Mouse (Mus musculus) heart, embryonic 12.5 days (tissue): ENCODE results near the gene Galnt10. TPM values are rescaled to one million over a fixed set of nuclear protein-coding genes. Genes with fewer than 3 reads are reported as not detected.

Experiments used
- ATAC-seq: fragments of 200-750 bp; cut with Nextera tagmentation; 2 replicates; pipeline ENCODE4 v1.8.0; 2017; ENCODE audit warnings: moderate TSS enrichment, moderate library complexity; ENCODE audit not compliant: insufficient number of reproducible peaks, low FRiP score
- H3K27ac ChIP-seq: fragments of 300-500 bp; sonication (generic); 2 replicates; pipeline ENCODE4 v1.5.1; 2016; ENCODE audit warnings: mild to moderate bottlenecking, moderate library complexity; ENCODE audit not compliant: poor library complexity, severe bottlenecking
- H3K27me3 ChIP-seq: fragments of 300-500 bp; sonication (generic); replicated peaks from 2 replicates; pipeline ENCODE4 v1.6.1; 2016; ENCODE audit warnings: mild to moderate bottlenecking, moderate library complexity
- H3K36me3 ChIP-seq: fragments of 300-500 bp; sonication (generic); 2 replicates; pipeline ENCODE4 v1.6.1; 2016; ENCODE audit warnings: mild to moderate bottlenecking, moderate library complexity
- H3K4me1 ChIP-seq: fragments of 300-500 bp; sonication (generic); replicated peaks from 2 replicates; pipeline ENCODE4 v1.6.1; 2016; ENCODE audit warnings: mild to moderate bottlenecking
- H3K4me2 ChIP-seq: fragments of 300-500 bp; sonication (generic); 2 replicates; pipeline ENCODE4 v1.6.1; 2016; ENCODE audit warnings: mild to moderate bottlenecking, moderate library complexity
- H3K4me3 ChIP-seq: fragments of 300-500 bp; sonication (generic); 2 replicates; pipeline ENCODE4 v1.5.1; 2016; ENCODE audit warnings: mild to moderate bottlenecking
- H3K9ac ChIP-seq: fragments of 300-500 bp; sonication (generic); 2 replicates; pipeline ENCODE4 v1.6.1; 2016; ENCODE audit warnings: mild to moderate bottlenecking, moderate library complexity
- H3K9me3 ChIP-seq: fragments of 300-500 bp; sonication (generic); replicated peaks from 2 replicates; pipeline ENCODE4 v1.6.1; 2016; ENCODE audit warnings: mild to moderate bottlenecking, moderate library complexity
- WGBS: fragments of 180-500 bp; shearing (Covaris S2); methylation state at CpG from one replicate; pipeline ENCODE4 v1.1.7; 2016; 5-methylcytosine and 5-hydroxymethylcytosine counted together
- polyA plus RNA-seq: library from polyadenylated mRNA; unstranded; fragments of >200 nt; fragmentation: Nextera tagmentation; extraction: Ambion mirVana; gene quantifications from 2 replicates; pipeline ENCODE4 v1.2.1, GENCODE M21; 2016

Galnt10 gene
- polyA plus RNA-seq, 1 experiment from 2014 or later = 15.9 TPM

DNA sequence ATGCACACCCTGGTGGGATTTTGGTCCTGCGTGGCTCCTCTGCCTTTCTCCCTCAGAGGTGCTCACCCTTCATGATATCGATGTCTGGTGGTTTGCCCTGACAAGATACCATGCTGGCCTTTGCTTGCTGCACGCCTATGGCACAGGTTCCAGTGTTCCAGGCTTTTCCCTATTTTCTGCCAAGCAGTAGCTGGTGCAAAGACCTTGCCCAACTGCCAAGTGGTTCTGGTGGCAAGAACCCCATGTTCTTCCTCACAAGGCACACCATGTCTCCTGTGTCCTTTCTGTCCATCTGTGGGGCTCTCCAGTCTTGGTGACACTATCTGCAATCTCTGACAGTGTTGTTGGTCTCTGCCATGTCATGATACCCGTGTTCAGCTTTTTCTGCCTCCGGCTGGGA lies 45.6 kb downstream of the Galnt10 start:
- 77% methylated on average over 5 of the region's 5 CpGs for WGBS
- no peaks in the 10 kb centered on the region for H3K36me3 ChIP-seq
- H3K4me3 ChIP-seq = no peak overlapping the region
- no peak for ATAC-seq
- H3K27ac ChIP-seq = no peak overlapping the region
- no peaks in the 10 kb centered on the region for H3K27me3 ChIP-seq
- H3K9ac ChIP-seq = no peak overlapping the region
- H3K4me1 ChIP-seq = peaks cover 29% of the 10 kb centered on the region
- H3K9me3 ChIP-seq = no peaks in the 10 kb centered on the region
- H3K4me2 ChIP-seq = no peak overlapping the region

DNA sequence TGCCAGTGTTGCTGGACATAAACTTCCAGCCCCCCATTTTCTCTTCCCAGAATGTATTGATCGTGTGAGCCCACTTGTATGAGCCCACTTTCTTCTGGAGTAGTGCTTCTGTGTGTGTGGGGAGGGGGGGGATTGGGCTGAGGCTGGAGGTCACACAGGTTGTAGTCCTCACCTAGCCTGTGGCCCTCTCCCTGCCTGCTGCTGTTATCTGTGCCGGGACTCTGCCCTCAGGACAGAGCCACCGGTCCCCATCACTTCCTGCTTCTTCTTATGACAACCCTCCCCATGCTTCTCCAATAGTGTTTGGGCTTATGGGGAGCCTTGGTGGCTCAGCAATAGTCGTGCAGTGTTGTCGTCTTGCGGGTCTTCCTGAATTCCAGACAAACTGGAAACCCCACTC lies 46.7 kb downstream of the Galnt10 start:
- H3K4me3 ChIP-seq = no peak overlapping the region
- ATAC-seq = no peak
- no peak overlapping the region for H3K9ac ChIP-seq
- WGBS = 68% methylated on average over 6 of the region's 6 CpGs
- H3K27ac ChIP-seq = no peak overlapping the region
- no peaks in the 10 kb centered on the region for H3K36me3 ChIP-seq
- no peaks in the 10 kb centered on the region for H3K9me3 ChIP-seq
- no peaks in the 10 kb centered on the region for H3K27me3 ChIP-seq
- no peak overlapping the region for H3K4me2 ChIP-seq
- H3K4me1 ChIP-seq = peaks cover 32% of the 10 kb centered on the region

DNA sequence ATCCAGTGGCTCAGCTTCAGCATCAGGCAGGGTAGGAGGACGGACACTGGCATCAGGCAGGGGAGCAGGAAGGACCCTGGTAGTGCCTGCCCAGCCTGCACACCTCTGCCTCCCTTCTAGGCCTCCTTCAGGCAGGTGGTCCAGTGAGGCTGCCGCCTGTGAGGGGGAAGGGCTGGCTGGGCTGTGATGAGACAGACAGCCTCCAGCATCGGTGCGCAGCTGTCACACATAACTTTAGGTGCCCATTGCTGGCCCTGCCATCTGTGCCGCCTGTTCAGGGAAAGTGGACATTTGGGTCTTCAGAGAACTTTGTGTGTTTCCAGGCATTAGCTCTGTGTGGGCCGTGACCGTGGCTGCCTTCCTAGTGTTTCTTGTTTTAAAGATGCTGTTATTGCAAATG lies 47.5 kb downstream of the Galnt10 start:
- WGBS = 83% methylated on average over 7 of the region's 7 CpGs
- Histone ChIP-seq H3K27me3 (no peaks in the 10 kb centered on the region), H3K4me1 (peaks cover 31% of the 10 kb centered on the region), H3K4me2 (no peak overlapping the region), H3K9me3 (no peaks in the 10 kb centered on the region), H3K4me3 (no peak overlapping the region), H3K36me3 (no peaks in the 10 kb centered on the region), H3K27ac (no peak overlapping the region), H3K9ac (no peak overlapping the region)
- no peak for ATAC-seq

DNA sequence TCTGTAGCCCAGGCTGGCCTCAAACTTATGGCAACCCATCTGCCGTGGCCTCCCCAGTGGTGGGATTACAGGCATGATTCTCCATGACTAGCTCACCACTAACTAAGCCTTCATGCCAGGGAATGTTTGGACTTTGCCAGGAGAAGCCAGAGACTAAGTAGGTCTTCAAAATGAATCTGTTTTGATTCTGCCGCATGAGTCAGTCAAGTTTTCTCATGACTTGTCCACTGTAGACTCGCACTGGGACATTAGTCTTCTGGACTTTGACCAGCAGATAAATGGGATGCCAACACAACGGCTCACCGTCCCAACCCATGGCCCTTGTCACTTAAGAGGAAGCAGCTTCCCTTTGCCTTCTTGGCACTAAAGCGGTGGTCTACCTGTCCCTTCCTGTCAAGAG lies 49.2 kb downstream of the Galnt10 start:
- Histone ChIP-seq H3K27me3 (no peaks in the 10 kb centered on the region), H3K27ac (no peak overlapping the region), H3K4me3 (no peak overlapping the region), H3K9me3 (no peaks in the 10 kb centered on the region), H3K9ac (no peak overlapping the region), H3K36me3 (no peaks in the 10 kb centered on the region), H3K4me1 (peaks cover 18% of the 10 kb centered on the region), H3K4me2 (no peak overlapping the region)
- no peak for ATAC-seq
- 93% methylated on average over 6 of the region's 6 CpGs for WGBS

DNA sequence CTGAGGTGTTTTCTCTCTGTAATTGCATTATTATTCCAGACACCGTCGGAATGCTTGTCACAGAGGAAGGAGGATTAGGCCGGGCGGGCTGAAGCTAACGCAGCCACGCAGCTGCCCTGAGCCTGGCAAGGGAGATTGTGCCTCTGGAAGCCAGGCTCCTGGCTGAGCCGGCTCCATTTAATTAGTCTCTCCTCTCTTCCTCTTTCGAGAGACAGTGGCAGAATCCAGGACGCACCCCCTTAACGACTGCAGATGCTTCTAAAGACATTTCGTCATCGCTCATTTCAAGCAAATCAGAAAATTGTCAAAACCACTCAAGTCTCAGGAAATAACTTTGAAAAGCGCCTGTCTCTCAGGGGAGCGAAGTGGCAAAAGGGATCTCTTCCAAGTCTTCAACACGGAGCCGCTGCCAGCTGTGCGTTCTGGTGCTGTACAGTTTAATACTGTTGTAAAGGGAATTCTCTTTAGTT lies 51.0 kb downstream of the Galnt10 start:
- Histone ChIP-seq H3K9ac (no peak overlapping the region), H3K27me3 (no peaks in the 10 kb centered on the region), H3K4me2 (no peak overlapping the region), H3K36me3 (no peaks in the 10 kb centered on the region), H3K4me1 (peaks cover 23% of the 10 kb centered on the region), H3K9me3 (no peaks in the 10 kb centered on the region), H3K27ac (no peak overlapping the region), H3K4me3 (no peak overlapping the region)
- no peak for ATAC-seq
- 58% methylated on average over 17 of the region's 17 CpGs for WGBS

DNA sequence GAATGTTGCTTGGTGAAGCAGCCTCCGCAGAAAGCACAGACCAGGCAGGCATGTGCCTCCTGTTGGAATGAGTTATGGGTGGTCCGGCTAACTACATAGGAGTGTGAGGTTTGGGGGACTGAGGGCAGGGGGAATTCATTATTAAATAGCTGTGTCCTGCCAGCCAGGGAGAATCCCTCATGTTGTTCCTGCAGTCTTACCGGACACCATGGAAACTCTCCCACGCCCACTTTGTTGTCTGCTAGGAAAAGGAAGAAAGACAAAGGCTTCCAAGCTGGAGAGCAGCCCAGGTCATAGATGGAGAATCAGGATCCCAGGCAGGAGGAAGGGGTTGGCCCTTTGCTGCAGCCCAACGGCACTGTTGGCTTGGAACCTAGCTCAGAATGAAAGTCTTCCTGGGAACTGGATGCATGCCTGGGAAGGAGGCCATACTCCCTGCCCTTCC lies 51.6 kb downstream of the Galnt10 start:
- H3K27me3 ChIP-seq = no peaks in the 10 kb centered on the region
- 0 out of 2 replicates have a peak, but pooled peaks have one; percentile 48 for ATAC-seq
- H3K27ac ChIP-seq = no peak overlapping the region
- H3K9ac ChIP-seq = no peak overlapping the region
- no peak overlapping the region for H3K4me3 ChIP-seq
- 63% methylated on average over 5 of the region's 5 CpGs for whole genome bisulfite sequencing
- no peak overlapping the region for H3K4me2 ChIP-seq
- H3K4me1 ChIP-seq = peaks cover 29% of the 10 kb centered on the region
- no peaks in the 10 kb centered on the region for H3K36me3 ChIP-seq
- no peaks in the 10 kb centered on the region for H3K9me3 ChIP-seq

- H3K27me3 ChIP-seq = no peaks in the 10 kb centered on the region
- H3K27ac ChIP-seq = no peak overlapping the region
- no peak overlapping the region for H3K9ac ChIP-seq
- no peak for ATAC-seq
- H3K36me3 ChIP-seq = peaks cover 4% of the 10 kb centered on the region
- H3K4me2 ChIP-seq = no peak overlapping the region
- H3K4me1 ChIP-seq = peaks cover 34% of the 10 kb centered on the region
- 91% methylated on average over 7 of the region's 7 CpGs for WGBS
- peaks cover 6% of the 10 kb centered on the region for H3K9me3 ChIP-seq
- H3K4me3 ChIP-seq = no peak overlapping the region
These were observed 54.9 kb downstream of the Galnt10 start for GRCm38 (mm10) chr11:57700114-57700513.

- Histone ChIP-seq H3K4me2 (no peak overlapping the region), H3K27ac (no peak overlapping the region), H3K36me3 (peaks cover 8% of the 10 kb centered on the region), H3K27me3 (no peaks in the 10 kb centered on the region), H3K9me3 (peaks cover 9% of the 10 kb centered on the region), H3K4me3 (no peak overlapping the region), H3K9ac (no peak overlapping the region), H3K4me1 (peaks cover 29% of the 10 kb centered on the region)
- ATAC-seq = no peak
- WGBS = 63% methylated on average over 11 of the region's 11 CpGs
These were observed 56.1 kb downstream of the Galnt10 start for GRCm38 (mm10) chr11:57701193-57701925.

- ATAC-seq = no peak
- Histone ChIP-seq H3K4me2 (no peak overlapping the region), H3K9ac (no peak overlapping the region), H3K4me3 (no peak overlapping the region), H3K27ac (no peak overlapping the region), H3K27me3 (no peaks in the 10 kb centered on the region), H3K4me1 (peaks cover 26% of the 10 kb centered on the region), H3K9me3 (peaks cover 10% of the 10 kb centered on the region), H3K36me3 (peaks cover 8% of the 10 kb centered on the region)
- 51% methylated on average over 5 of the region's 5 CpGs for WGBS
These were observed 56.7 kb downstream of the Galnt10 start for GRCm38 (mm10) chr11:57701956-57702355.

- H3K4me1 ChIP-seq = peaks cover 14% of the 10 kb centered on the region
- 88% methylated on average over 1 of the region's 1 CpGs for WGBS
These were observed 61.4 kb downstream of the Galnt10 start for GRCm38 (mm10) chr11:57706620-57707019.

GRCm38 (mm10) chr11:57707114-57707798 lies 62.0 kb downstream of the Galnt10 start:
- Histone ChIP-seq H3K4me3 (no peak overlapping the region), H3K9ac (no peak overlapping the region), H3K27me3 (no peaks in the 10 kb centered on the region), H3K4me1 (peaks cover 8% of the 10 kb centered on the region), H3K27ac (no peak overlapping the region), H3K36me3 (peaks cover 10% of the 10 kb centered on the region), H3K4me2 (no peak overlapping the region), H3K9me3 (peaks cover 13% of the 10 kb centered on the region)
- WGBS = 75% methylated on average over 5 of the region's 5 CpGs
- peak; percentile 86 for ATAC-seq

More at GRCm38 (mm10) chr11:57706620-57707019, 61.4 kb downstream of the Galnt10 start:
- Histone ChIP-seq H3K36me3 (peaks cover 10% of the 10 kb centered on the region), H3K27ac (no peak overlapping the region), H3K9ac (no peak overlapping the region), H3K4me2 (no peak overlapping the region), H3K4me3 (no peak overlapping the region), H3K9me3 (peaks cover 13% of the 10 kb centered on the region), H3K27me3 (no peaks in the 10 kb centered on the region)
- ATAC-seq = no peak
